Mouse (Mus musculus) cerebellum, adult 9-10 months (tissue): ENCODE measurements at regions not wholly inside any gene's neighbourhood (a gene's known extent, or its start where the extent isn't known, plus 50 kb on each side); places are given as distances from the start of the nearest gene placed in this dataset.
A peak's percentile ranks its signal among the peaks of the same experiment; 100 is the strongest.
"Not testable (repeated sequence)": the region's sequence is repeated elsewhere in the genome, so short reads cannot be mapped to it uniquely, and the experiment has no call there.

ENCODE experiments used
- DNase-seq: peaks from one replicate; pipeline ENCODE4 v3.0.0; 2022

DNA sequence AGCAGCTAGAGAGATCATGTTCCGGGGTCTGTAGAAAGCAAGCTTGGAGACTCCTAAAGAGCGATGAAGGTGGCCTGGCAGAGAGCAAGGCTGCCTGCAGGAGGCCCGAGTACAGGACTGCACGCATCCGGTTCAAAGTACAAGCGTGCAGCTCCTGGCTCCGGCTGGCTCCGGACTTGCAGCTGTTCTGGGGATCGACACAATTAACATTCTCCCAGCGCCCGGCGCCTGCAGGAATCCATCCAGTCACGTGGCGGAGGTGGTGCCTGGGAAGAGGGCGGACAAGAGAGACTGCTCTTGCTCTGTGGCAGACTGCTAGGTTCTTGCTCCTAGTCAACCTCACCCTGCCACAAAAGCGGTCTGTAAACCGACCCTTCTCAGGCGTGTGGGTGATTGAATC, 86.9 kb downstream of the Bdh1 start:
- peak; percentile 77 for DNase-seq

DNA sequence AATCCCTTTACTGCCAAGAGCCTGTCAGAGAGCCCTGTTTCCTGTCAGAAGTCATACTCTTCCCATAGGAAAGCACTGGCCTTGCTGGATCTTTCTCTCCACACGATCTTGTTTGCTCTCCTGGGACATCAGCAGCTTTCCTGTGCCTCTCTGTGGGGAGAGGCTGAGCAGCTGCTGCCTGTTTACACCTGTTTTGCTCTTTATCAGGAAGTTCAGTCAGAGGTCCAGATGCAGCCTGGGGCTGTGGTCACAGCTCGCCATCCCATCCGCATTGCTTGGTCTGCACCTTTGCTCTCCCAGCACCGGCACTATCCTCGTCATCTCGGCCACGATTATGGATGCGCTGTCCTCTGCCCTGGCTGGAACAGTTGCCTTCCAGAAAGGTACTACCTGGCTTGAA, 88.0 kb downstream of the Bdh1 start:
- DNase-seq: no peak

DNA sequence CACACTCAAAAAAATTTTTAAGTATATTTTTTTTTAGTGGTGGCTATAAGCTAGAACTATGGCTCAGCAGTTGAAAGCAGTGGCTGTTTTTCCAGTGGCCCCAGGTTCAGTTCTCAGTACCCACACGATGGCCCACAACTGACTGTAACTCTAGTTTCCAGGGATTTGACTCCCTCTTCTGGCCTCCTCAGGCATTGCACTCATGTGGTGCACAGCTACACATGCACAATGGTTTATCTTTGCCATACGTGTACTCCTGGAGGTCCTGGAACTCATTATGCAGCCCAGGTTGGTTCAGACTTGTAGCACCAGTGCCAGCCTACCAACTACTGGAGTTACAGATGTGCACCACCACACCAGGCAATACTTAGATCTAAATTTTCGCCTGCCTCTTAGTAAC, 96.7 kb downstream of the Bdh1 start:
- DNase-seq: no peak

DNA sequence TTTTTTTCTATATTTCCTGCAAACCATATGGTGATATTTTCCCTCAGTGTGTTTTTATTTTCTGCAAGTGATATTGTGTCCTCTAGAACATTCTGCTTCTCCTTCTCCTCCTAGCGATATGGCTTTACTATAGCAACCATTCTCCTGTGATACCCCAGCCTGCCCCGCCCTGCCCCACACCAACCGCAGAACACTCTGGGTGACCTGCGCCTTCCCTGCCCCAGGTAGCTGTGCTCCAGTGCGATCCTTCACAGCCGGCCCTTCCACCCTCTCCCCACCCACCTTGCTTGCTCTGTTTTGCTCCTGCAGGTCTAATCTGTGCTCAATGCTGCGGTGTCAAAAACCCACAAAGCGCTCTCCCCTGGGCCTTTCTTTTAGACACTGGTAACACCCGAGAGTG, 98.0 kb downstream of the Bdh1 start:
- no peak for DNase-seq

DNA sequence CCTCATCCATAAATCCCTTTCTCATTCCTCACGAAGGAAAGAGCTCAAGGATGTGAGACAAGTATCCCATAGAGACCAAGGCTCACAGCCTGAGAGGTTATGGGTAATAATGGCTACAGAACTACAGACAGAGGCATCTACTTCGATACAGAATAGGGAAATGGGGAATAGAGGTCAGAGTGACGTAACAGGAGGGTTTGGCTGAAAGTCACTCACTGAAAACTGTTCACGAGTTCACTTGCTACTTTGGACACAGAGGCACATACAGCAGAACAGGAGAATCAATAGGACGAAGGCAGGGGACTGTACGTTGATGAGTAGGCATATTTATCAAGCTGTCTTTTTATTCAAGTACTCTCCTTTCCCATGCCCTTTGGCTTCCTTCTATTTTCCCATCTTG, 99.7 kb downstream of the Bdh1 start:
- no peak for DNase-seq

DNA sequence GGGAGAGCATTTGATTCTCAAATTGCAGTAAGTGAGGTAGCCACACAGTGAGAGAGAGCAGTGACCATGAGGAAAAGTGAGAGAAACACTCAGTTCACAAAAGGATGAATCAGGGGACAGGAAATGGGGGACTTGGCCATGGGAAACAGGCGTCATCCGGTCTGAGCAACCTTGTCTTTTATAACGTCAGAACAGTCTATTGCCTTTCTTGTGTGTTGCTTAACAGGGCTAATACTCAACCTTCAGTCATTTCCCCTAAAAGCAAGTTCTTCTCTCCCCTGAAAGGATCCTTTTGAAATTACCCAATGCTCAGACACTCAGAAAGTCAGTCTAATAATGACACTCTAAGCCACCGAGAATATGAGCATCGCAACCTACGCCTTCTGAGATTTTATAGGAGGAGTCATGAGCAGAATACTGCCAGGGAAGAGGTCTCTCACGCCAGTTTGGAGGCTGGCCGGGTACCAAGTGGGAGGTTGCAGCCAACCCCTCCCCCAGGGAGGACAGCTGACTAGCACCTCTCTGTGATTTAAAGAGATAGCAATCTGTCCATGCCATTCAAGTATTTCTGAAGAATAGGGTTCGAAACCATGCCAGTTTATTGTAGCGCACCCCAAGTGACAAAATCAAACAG, 104.7 kb downstream of the Bdh1 start:
- peak; percentile 71 for DNase-seq

DNA sequence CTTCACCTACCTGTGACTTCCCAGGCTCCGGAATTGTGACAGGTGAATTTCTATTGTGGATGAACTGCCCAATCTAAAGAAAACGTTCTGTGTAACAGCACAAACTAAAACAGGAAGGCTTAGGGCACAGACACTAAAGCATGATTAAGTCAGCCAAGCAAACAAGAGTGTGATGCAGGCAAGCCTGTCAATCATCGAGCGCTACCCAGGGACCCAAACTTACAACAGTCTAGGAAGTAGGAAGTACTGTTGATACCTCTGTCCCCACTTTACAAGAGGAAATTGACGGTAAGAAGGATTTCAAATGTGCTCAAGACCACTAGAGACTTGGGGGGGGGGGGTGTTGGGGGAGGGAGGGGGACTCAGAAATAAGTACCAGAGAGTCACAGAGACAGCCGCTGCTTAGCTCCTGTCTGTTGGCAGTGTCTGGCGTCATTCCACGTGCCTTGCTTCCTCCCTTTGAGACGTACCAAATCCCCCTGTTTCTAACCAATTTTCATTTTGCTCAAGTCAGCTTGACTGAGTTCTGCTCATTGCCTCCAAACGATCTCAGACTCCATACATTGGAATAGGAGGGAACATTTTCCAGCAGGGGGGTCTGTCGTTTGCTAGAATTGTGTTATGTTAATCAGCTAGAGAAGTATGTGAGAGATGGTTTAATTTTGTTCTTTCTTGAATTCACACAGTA, 106.7 kb downstream of the Bdh1 start:
- no peak for DNase-seq

DNA sequence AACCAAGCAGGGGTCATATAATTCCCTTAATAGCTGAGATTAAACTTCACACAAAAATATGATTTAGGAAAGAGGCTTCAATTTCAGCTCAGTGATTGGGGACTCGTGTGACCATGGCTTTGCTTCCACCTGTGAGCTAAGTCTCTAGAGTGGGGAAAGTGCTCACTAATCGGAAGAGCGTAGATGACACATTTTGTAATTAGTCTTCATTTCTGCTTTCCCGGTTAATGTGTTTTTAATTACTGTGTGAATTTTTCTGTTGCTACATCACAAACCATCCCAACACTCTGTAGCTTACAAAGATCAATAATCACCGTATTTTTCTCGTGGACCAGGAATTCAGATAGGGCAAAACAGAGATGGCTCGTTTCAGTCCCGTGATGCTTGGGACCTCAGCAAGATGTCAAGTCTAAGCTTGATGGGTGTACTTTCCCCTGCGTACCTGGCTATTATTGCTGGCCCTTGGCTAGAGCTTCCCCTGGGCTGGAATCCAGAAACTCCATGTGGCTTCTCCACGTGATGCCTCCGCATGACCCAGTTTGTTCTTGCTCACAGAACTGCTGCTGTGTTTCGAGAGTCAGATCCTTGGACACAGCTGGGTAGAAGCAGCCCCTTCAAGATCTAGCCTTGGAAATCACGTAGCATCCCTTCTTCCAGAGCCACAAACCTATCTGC, 107.3 kb downstream of the Bdh1 start:
- DNase-seq: peak; percentile 95

DNA sequence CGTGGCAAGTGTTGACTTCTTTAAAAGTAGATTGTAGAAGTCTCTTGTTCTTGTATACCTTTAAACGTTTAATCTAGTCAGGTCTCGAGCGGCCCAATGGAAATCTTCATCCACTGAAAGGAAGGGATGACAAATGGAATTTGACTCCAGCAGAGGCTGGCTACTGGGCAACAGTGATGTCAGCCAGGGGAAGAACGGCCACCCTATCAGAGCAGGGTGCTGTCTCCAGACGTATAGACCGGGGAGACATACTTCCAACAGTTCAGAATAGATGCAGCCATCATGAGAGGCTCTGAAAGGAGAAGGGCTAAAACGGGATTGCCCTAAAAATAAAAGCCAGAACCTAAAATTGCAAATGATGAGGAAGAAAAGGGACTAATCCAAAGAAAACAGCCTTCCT, 108.0 kb downstream of the Bdh1 start:
- DNase-seq: no peak

DNA sequence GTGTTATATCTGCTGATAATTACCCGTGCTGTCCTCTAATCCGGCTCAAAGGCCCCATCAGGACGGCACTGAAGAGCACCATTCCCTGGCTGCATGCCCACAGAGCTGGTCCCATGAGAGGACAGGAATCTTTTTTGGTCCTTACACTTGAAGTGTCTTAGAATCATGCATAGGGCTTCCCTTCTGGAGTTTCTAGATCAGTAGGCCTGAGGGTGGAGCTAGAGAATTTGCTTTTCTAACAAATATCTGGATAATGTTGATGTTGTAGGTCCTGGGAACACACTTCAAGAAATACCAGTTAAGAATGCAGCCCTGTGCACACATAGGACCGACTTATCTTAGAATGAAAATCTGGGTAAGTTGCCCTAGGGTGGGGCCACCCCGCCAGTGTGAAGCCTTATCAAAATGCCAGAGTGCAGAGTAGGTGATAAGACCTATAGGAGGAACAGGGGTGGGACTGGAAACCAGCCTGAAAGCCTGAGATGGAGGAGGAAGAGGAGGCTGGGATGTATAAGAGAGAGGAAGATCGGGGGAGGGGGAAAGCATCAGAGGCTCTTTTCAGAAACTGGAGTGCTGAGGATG, 111.2 kb downstream of the Bdh1 start:
- no peak for DNase-seq

DNA sequence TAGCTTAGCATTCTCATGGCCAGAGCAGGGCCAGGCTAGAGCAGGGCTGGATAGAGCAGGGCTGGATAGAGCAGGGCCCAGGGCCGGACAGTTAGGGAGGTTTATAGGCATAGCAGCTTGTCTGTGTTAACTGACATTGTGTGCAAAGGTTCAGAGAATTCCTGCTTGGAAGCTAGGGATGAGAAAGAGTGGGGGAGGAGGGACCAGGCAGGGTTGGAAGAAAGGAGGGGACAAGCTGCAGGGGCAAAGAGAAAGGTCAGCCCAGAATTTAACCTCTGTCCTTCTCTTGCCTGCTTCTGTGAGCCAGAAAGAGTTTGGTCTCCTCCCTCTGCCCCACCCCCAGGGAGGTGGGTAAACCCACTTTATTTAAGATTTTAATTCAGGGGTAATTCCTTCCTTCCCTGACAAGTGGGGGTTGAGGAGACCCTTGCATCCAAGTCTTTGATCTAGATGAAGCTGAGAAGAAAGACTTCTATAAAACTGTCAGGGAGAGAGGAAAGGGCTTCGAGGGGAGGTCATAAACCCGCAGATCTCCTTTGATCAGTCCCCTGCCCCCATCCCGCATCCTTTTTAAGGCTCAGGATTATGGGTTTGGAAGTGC, 112.9 kb downstream of the Bdh1 start:
- DNase-seq: no peak

DNA sequence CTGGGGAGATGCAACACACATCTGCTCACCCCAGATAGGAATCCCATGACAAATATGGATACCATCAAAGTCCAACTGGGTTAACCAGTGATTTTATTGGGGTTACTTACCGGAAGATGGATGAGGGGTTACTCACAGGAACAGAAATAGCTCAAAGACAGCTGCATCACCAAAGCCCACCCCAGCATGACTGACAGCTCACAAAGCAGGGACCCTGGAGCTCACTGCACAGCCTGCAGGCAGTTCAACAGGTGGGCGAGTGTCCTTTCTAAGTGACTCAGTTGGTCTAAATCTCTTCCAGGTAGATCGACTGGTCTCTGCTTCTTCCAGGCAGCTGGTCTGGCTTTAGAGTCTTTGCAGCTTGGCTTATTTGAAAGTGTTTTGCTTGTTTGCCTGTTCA, 114.2 kb downstream of the Bdh1 start:
- DNase-seq: no peak

DNA sequence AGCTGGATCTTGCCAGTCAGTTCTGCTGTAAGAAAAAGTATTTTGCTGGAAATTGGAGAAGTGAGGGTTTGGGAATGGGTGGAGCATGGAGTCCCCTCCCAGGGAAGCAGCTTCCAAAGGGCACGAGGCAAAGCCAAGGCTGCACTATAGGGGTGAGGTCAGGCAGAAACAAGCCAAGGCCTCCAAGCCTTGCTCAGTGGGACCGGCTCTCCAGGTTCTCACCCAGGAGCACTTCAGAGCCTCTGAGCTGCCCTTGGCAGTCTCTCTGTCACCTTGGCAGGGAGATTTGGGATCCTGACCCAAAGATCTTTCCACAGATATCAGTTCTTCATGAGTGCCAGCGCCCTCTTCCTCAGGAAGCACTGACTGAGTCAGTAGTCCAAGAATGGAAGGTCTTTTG, 116.5 kb downstream of the Bdh1 start:
- no peak for DNase-seq

DNA sequence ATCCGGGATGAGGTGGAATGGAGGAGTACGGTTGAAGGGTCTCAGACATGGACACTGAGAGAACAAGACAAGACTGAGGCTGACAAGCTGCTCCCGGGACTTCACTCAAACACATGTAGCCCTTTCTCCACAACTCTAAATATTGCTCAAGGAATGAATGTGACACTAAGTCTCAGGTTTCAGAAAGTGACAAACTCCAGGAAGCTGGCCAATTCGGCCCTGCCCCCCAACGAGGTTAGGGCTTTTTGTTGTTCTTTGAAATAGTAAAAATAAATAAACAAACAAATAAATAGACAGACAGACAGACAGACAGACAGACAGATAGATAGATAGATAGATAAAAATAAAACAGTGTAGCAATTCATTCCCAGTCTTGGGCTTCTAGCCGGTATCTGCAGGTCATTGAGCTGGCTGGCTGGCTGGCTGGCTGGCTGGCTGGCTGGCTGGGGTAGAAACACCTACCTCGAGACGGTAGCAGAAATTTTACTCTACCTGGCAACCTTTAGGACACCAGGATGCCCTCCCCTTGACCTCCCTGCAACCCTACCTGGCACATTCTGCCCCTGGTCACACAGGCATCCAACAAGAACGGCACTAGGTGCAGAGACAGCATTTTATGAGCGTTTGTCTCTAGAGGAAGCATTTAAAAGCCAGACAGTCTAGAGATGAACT, 119.6 kb upstream of the Dlg1 start:
- no peak for DNase-seq

DNA sequence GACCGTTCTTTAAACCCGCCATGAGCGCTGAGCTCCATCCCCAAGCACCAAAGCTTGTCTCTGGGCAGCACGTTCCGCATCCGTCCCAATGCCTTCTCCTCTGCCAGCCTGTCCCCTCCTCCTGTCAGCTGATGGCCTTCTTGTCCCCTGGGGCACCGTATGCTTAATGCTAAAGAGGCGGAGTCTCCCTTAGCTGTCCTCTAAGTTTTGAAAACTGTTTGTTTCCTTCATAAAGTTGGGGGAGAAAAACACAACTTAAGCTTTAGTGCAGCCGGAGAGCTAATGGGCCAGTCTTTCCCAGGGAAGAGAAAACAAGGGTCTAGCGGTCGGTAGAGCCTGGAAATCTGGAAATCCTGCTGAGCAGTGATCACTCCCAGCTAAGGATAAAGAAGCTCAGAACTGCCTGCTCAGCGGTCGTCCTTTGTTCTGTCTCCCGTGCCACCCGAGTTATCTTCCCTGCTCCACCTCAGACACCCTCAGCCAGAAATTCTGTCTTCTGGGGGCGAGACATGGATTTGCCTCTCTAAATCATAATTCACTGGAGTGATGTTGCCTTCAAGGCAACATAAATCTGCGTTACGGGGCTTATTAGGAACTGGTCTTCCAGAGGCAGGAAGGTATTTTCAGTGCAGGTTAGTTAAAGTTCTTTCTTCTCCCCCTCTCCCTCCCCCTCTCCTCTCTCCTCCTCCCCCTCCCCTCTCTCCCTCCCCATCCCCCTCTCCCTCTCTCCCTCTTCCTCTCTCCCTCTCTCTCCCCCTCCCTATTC, 117.0 kb upstream of the Dlg1 start:
- DNase-seq: no peak

DNA sequence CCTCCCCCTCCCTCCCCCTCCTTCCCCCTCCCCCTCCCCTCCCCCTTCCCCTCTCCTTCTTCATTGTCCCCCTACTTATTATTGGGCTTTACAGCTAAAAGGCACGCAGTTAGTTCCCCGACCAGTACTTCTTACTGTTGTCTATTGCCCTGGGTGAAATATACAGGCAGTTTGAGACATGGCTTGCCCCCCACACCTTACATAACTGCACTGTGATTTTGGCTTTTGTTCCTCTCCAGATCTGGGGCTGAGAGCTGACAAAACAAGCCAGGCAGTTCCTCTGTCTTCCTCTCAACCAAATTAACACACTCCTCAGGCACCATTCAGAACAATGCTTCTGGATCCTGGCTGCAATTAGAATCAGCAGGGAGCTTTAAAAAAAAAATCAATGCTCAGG, 116.4 kb upstream of the Dlg1 start:
- peak; percentile 81 for DNase-seq

DNA sequence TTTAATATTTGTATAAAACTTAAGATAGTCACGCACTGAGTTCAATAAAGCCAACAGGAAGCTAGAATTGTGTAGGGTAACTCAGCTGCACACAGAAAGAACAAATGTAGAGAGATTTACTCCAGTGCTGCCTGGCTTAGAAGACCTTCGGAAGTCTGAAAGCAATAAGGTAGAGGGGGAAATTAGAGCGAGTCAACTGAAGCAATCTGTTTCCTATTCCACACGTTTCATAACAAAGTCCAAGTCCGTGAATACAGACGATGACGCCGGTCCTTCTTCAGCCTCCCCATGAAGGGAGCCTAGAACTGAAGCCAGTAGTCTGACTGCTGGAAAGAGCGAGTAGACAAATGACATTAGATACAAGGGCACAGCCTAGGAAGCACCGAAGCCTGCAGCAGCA, 115.9 kb upstream of the Dlg1 start:
- no peak for DNase-seq

DNA sequence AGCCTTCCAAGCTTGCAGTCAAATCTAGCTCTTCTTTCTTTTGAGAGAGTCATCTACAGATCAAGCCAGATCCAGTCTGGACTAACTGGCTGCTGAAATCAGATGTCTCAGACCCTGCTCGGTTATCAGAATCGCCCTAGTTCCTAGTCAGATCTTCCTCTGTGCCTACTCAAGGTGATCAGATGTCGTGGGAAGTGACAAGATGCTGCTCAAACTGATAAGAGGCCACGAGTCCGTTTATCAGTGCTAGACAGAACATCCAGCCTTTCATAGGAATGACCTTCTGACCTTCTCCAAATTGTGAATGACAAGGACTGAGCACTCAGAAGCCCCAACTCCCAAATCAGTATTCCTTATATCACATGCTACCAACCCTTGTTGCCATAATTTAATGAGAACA, 113.3 kb upstream of the Dlg1 start:
- DNase-seq: no peak

DNA sequence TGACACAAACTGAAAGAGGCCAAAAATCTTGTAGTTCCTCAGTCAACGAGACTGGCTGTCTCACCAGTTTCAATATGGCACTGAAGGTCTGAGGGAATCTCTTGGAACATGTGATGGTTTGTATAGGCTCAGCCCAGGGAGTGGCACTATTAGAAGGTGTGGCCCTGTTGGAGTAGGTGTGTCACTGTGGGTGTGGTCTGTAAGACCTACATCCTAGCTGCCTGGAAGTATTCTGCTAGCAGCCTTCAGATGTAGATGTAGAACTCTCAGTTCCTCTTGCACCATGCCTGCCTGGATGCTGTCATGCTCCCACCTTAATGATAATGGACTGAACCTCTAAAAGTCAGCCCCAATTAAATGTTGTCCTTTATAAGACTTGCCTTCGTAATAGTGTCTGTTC, 112.7 kb upstream of the Dlg1 start:
- not testable (repeated sequence) for DNase-seq

DNA sequence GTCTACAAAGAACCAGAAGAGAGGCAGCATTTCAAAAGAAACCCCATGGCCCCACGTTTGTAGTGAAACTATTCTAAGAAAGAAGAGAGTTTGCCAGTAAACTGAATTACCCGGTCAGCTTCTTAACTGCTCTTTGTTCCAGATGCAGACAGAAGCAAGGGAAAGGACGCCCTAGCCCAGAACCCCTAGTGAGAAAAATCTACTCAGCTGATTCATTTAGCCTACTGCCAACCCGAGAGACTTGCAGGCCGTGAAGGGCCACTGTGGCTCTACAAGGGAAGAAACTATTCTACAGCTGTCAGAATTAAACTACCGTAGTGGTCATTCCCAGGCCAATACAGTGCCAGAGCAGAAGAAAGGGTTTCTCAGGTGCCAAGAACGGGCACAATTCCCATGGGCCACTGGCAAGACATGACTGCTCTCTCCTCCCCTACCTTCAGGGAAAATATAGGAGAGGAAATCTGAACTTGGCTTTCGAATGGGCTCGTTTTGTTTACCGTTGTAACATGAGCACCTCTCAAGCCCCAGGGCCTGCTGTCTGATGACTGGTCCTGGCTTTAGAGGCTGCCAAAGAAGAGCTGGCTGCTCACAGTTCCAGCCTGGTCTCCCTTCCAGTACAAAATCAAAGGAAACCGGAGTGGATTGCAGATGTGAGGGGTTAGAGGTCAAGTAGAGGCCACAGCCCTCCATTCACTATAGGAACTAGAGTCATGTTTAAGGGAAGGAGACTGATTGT, 111.7 kb upstream of the Dlg1 start:
- DNase-seq: no peak

DNA sequence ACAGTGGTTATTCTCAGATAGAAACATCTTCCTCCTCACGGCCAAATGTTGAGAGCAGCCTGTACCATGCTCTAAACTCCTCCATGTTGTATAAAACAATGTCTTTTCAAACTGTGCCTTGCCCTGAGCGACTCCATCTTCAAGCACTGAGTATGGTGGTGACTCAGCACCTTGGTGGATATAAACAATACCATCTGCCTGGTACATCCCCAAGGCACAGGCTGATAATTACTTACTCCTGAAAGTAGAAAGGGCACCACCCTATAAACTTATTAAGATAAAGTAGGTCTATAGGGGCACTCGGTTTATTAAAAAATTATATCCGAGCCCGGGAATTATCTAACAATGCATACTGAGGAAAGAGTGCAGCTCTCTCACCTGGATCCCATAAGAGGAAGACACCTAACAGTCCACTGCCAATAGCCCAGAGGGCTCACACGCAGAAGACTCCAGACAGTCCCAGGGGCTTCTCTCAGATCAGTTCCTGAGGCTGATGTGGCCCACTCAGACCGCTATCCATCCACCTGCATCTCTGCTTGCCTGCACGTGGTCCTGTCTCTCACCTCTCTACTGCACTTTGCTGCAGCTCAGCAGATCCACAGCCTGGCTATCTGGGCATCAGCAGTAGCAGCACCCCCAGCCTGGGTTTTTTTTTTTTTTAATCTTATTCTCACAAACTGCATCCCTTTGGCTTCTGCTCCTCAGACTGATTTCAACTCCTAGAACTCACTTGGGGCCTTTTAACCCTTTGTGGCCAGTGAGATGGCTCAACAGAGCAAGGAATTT, 109.7 kb upstream of the Dlg1 start:
- DNase-seq: no peak
